Mouse (Mus musculus): Measurements from ENCODE around the gene Elmo1.

Gene Elmo1

GRCm38 (mm10) chr13:20207950-20208642 lies 117.7 kb downstream of the Elmo1 start:
- 32% methylated on average over 7 of the region's 7 CpGs for WGBS

GRCm38 (mm10) chr13:20208867-20209266 lies 118.5 kb downstream of the Elmo1 start:
- WGBS: 88% methylated on average over 5 of the region's 5 CpGs

GRCm38 (mm10) chr13:20211780-20212179 lies 121.4 kb downstream of the Elmo1 start:
- WGBS: 65% methylated on average over 5 of the region's 5 CpGs

- WGBS: 92% methylated on average over 6 of the region's 6 CpGs
Observed at GRCm38 (mm10) chr13:20212665-20213064, 122.3 kb downstream of the Elmo1 start.

- 93% methylated on average over 5 of the region's 5 CpGs for WGBS
Observed at GRCm38 (mm10) chr13:20213861-20214260, 123.5 kb downstream of the Elmo1 start.

- WGBS: 35% methylated on average over 4 of the region's 4 CpGs
Observed at GRCm38 (mm10) chr13:20217453-20218090, 127.2 kb downstream of the Elmo1 start.

GRCm38 (mm10) chr13:20218126-20218525 lies 127.7 kb downstream of the Elmo1 start:
- 54% methylated on average over 4 of the region's 4 CpGs for WGBS

GRCm38 (mm10) chr13:20227923-20228705 lies 137.7 kb downstream of the Elmo1 start:
- 33% methylated on average over 11 of the region's 11 CpGs for WGBS

- WGBS: 68% methylated on average over 11 of the region's 11 CpGs
Observed at GRCm38 (mm10) chr13:20231837-20232728, 141.7 kb downstream of the Elmo1 start.

- 77% methylated on average over 7 of the region's 7 CpGs for WGBS
Observed at GRCm38 (mm10) chr13:20233707-20234106, 143.3 kb downstream of the Elmo1 start.

GRCm38 (mm10) chr13:20237615-20238014 lies 147.2 kb downstream of the Elmo1 start:
- WGBS: 82% methylated on average over 5 of the region's 5 CpGs

- 71% methylated on average over 3 of the region's 3 CpGs for WGBS
Observed at GRCm38 (mm10) chr13:20238146-20238545, 147.8 kb downstream of the Elmo1 start.

GRCm38 (mm10) chr13:20238743-20239142 lies 148.3 kb downstream of the Elmo1 start:
- WGBS: 80% methylated on average over 3 of the region's 3 CpGs

GRCm38 (mm10) chr13:20254911-20255310 lies 164.5 kb downstream of the Elmo1 start:
- 77% methylated on average over 6 of the region's 6 CpGs for WGBS

GRCm38 (mm10) chr13:20255380-20255779 lies 165.0 kb downstream of the Elmo1 start:
- 53% methylated on average over 3 of the region's 3 CpGs for WGBS

- 97% methylated on average over 4 of the region's 4 CpGs for WGBS
Observed at GRCm38 (mm10) chr13:20256613-20257012, 166.2 kb downstream of the Elmo1 start.

- 95% methylated on average over 8 of the region's 8 CpGs for WGBS
Observed at GRCm38 (mm10) chr13:20257562-20258525, 167.4 kb downstream of the Elmo1 start.

- 100% methylated on average over 1 of the region's 1 CpGs for WGBS
Observed at GRCm38 (mm10) chr13:20263173-20263572, 172.8 kb downstream of the Elmo1 start.

- 49% methylated on average over 6 of the region's 6 CpGs for WGBS
Observed at GRCm38 (mm10) chr13:20270148-20270547, 179.8 kb downstream of the Elmo1 start.

GRCm38 (mm10) chr13:20271799-20272198 lies 181.4 kb downstream of the Elmo1 start:
- WGBS: 32% methylated on average over 3 of the region's 3 CpGs

Data from cerebral cortex, adult 2 months (tissue).